Mouse (Mus musculus): ENCODE measurements around the gene Zzz3. TPM values are rescaled to one million over a fixed set of nuclear protein-coding genes. Genes with fewer than 3 reads are reported as not detected.

The Zzz3 gene
- polyA plus RNA-seq, 1 experiment from 2014 or later: 55.4 TPM

DNA sequence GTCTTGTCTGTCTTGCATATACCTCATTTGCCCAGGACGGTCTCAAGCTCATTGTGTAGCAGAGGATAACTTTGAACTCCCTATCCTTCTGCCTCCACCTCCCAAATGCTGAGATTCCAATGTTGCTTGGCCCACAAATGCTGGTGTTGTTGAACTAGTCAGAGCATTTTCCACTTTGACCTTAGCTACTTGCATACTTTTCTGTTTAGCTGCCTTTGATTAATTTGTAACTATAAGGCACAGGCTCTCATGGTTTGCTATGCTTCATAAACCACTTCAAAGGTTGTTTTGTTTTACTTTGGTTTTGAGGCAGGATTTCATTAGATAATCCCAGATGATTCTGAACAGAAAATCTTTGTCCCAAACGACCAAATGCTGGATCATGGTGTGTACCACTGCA is 8.6 kb downstream of the Zzz3 start:
- Histone ChIP-seq H3K27me3 (no peaks in the 10 kb centered on the region), H3K4me1 (0 out of 2 replicates have a peak, but pooled peaks cover 3% of the 10 kb centered on the region), H3K27ac (replicated peaks) (no peak overlapping the region), H3K36me3 (no peaks in the 10 kb centered on the region), H3K9me3 (no peaks in the 10 kb centered on the region), H3K4me3 (no peak overlapping the region), H3K4me2 (replicated peaks) (no peak overlapping the region), H3K9ac (replicated peaks) (no peak overlapping the region)
- no peak for ATAC-seq (ENCODE audit: low FRiP score, low read depth)
- WGBS: 84% methylated on average over 2 of the region's 2 CpGs

- H3K36me3 ChIP-seq: no peaks in the 10 kb centered on the region
- H3K9ac ChIP-seq (replicated peaks): no peak overlapping the region
- WGBS: 97% methylated on average over 7 of the region's 7 CpGs
- no peak for ATAC-seq (ENCODE audit: low FRiP score, low read depth)
- 0 out of 2 replicates have a peak, but pooled peaks cover 3% of the 10 kb centered on the region for H3K4me1 ChIP-seq
- no peak overlapping the region for H3K4me2 ChIP-seq (replicated peaks)
- H3K27ac ChIP-seq (replicated peaks): no peak overlapping the region
- H3K4me3 ChIP-seq: no peak overlapping the region
- H3K9me3 ChIP-seq: no peaks in the 10 kb centered on the region
- H3K27me3 ChIP-seq: no peaks in the 10 kb centered on the region
These were observed 10.1 kb downstream of the Zzz3 start for GRCm38 (mm10) chr3:152405420-152405819.

GRCm38 (mm10) chr3:152405978-152406640 is 10.8 kb downstream of the Zzz3 start:
- H3K4me1 ChIP-seq: 0 out of 2 replicates have a peak, but pooled peaks cover 6% of the 10 kb centered on the region
- ATAC-seq (ENCODE audit: low FRiP score, low read depth): no peak
- H3K9me3 ChIP-seq: no peaks in the 10 kb centered on the region
- H3K27ac ChIP-seq (replicated peaks): no peak overlapping the region
- H3K4me3 ChIP-seq: no peak overlapping the region
- H3K27me3 ChIP-seq: no peaks in the 10 kb centered on the region
- H3K4me2 ChIP-seq (replicated peaks): no peak overlapping the region
- 92% methylated on average over 4 of the region's 4 CpGs for WGBS
- no peaks in the 10 kb centered on the region for H3K36me3 ChIP-seq
- H3K9ac ChIP-seq (replicated peaks): no peak overlapping the region

GRCm38 (mm10) chr3:152410980-152411551 is 15.8 kb downstream of the Zzz3 start:
- Histone ChIP-seq H3K36me3 (no peaks in the 10 kb centered on the region), H3K4me2 (replicated peaks) (no peak overlapping the region), H3K9me3 (no peaks in the 10 kb centered on the region), H3K27me3 (no peaks in the 10 kb centered on the region), H3K27ac (replicated peaks) (no peak overlapping the region), H3K4me3 (no peak overlapping the region), H3K9ac (replicated peaks) (no peak overlapping the region), H3K4me1 (0 out of 2 replicates have a peak, but pooled peaks cover 3% of the 10 kb centered on the region)
- no peak for ATAC-seq (ENCODE audit: low FRiP score, low read depth)
- WGBS: 88% methylated on average over 7 of the region's 7 CpGs

DNA sequence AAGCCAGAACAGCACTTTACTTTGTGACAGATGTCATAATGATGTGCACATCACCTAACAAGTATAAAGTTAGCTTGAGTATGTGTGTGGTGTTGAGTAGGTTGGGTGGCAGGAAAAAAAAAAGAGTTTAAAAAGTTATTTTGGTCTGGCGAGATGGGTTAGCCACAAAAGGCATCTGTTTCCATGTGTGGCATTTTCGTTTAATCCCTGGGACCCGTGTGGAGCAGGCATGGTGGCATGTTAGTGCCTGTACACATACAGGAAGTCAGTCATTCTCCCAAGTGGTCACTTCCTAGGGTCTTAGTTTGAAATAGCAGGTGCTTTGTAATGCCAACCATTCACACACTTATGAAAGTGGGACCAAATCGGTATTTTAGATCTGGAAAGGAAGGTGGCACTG is 17.1 kb downstream of the Zzz3 start:
- H3K9me3 ChIP-seq: no peaks in the 10 kb centered on the region
- no peak overlapping the region for H3K4me3 ChIP-seq
- 88% methylated on average over 4 of the region's 4 CpGs for WGBS
- no peaks in the 10 kb centered on the region for H3K36me3 ChIP-seq
- H3K27me3 ChIP-seq: no peaks in the 10 kb centered on the region
- ATAC-seq (ENCODE audit: low FRiP score, low read depth): no peak
- H3K27ac ChIP-seq (replicated peaks): no peak overlapping the region
- H3K4me2 ChIP-seq (replicated peaks): no peak overlapping the region
- no peak overlapping the region for H3K9ac ChIP-seq (replicated peaks)
- H3K4me1 ChIP-seq: 0 out of 2 replicates have a peak, but pooled peaks cover 3% of the 10 kb centered on the region

DNA sequence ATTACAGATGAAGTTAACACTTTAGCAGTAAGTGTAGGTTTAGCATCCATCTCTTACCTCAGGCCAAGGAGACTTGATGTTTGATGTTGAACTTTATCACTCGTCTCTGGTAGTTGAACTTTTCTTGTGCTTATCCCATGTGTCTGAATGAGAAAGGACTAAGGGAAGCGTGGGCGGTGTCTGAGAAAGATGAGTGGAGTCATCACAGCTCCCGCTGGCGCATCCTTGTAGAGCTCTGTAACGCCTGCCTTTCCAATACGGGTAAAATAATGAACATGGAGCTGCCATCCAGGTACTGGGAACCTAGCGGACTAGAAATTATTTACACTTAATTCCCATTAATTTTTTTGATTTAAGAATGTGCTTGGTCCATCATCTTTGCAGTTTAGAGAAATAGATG is 33.7 kb downstream of the Zzz3 start:
- Histone ChIP-seq H3K27me3 (no peaks in the 10 kb centered on the region), H3K9ac (replicated peaks) (no peak overlapping the region), H3K4me3 (no peak overlapping the region), H3K4me2 (replicated peaks) (no peak overlapping the region), H3K36me3 (peaks cover 19% of the 10 kb centered on the region), H3K9me3 (no peaks in the 10 kb centered on the region), H3K27ac (replicated peaks) (no peak overlapping the region), H3K4me1 (no peaks in the 10 kb centered on the region)
- no peak for ATAC-seq (ENCODE audit: low FRiP score, low read depth)
- 96% methylated on average over 8 of the region's 8 CpGs for WGBS

DNA sequence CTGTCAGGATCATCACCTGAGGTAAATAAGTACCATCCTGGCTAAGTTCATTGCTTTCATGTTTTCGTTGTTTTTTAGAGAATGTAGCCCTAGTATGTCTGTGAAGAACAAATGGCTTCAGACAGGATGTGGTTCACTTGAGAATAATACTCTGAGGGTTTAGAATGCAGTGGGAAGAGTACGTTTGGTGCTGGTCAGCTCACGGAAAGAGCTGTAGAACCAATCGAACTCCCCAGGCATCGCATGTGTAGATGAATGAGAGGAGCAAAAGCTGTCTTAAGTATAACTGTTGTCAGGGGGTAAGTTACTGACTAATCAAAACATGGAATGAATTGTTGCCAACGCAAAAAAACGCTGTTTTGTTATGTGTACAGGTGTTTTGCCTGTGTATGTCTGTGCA is 37.4 kb downstream of the Zzz3 start:
- Histone ChIP-seq H3K27ac (replicated peaks) (no peak overlapping the region), H3K9ac (replicated peaks) (no peak overlapping the region), H3K4me1 (no peaks in the 10 kb centered on the region), H3K4me3 (no peak overlapping the region), H3K36me3 (peaks cover 18% of the 10 kb centered on the region), H3K4me2 (replicated peaks) (no peak overlapping the region), H3K27me3 (no peaks in the 10 kb centered on the region), H3K9me3 (no peaks in the 10 kb centered on the region)
- WGBS: 97% methylated on average over 7 of the region's 7 CpGs
- ATAC-seq (ENCODE audit: low FRiP score, low read depth): no peak

GRCm38 (mm10) chr3:152435590-152435989 is 40.3 kb downstream of the Zzz3 start:
- H3K27ac ChIP-seq (replicated peaks): no peak overlapping the region
- H3K4me3 ChIP-seq: no peak overlapping the region
- no peak overlapping the region for H3K9ac ChIP-seq (replicated peaks)
- no peaks in the 10 kb centered on the region for H3K4me1 ChIP-seq
- 0 out of 2 replicates have a peak, but pooled peaks cover 11% of the 10 kb centered on the region for H3K36me3 ChIP-seq
- no peaks in the 10 kb centered on the region for H3K27me3 ChIP-seq
- no peaks in the 10 kb centered on the region for H3K9me3 ChIP-seq
- no peak for ATAC-seq (ENCODE audit: low FRiP score, low read depth)
- no peak overlapping the region for H3K4me2 ChIP-seq (replicated peaks)

GRCm38 (mm10) chr3:152438068-152438467 is 42.8 kb downstream of the Zzz3 start:
- H3K36me3 ChIP-seq: 0 out of 2 replicates have a peak, but pooled peaks cover 11% of the 10 kb centered on the region
- no peak overlapping the region for H3K27ac ChIP-seq (replicated peaks)
- no peaks in the 10 kb centered on the region for H3K4me1 ChIP-seq
- H3K4me3 ChIP-seq: no peak overlapping the region
- no peaks in the 10 kb centered on the region for H3K9me3 ChIP-seq
- no peak overlapping the region for H3K9ac ChIP-seq (replicated peaks)
- H3K4me2 ChIP-seq (replicated peaks): no peak overlapping the region
- no peak for ATAC-seq (ENCODE audit: low FRiP score, low read depth)
- H3K27me3 ChIP-seq: no peaks in the 10 kb centered on the region
- WGBS: 96% methylated on average over 7 of the region's 7 CpGs

DNA sequence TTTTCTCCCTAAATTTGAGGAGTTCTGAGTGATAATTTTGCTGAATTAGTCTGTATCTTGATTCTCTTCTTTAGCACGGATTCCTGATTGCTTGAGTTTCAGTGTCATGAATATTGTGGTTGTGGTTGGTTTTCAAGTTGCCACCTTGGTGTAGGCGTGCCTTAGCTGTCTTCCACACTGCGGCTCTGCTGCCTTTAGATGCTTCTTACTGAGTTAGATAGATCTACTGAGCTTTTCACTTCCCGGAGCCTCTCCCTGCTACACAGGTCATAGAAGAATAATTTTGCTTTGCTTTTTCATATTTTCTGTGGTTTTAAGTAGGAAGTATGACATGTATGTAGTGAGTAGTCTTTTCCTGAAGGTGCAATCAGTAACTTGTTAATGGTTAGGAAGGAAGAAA is 47.5 kb downstream of the Zzz3 start:
- H3K27me3 ChIP-seq: no peaks in the 10 kb centered on the region
- WGBS: 95% methylated on average over 4 of the region's 4 CpGs
- H3K4me2 ChIP-seq (replicated peaks): no peak overlapping the region

GRCm38 (mm10) chr3:152444114-152444513 is 48.8 kb downstream of the Zzz3 start:
- no peak for ATAC-seq (ENCODE audit: low FRiP score, low read depth)
- H3K36me3 ChIP-seq: 0 out of 2 replicates have a peak, but pooled peaks cover 3% of the 10 kb centered on the region
- H3K4me2 ChIP-seq (replicated peaks): no peak overlapping the region
- no peak overlapping the region for H3K4me3 ChIP-seq
- no peak overlapping the region for H3K27ac ChIP-seq (replicated peaks)
- 95% methylated on average over 3 of the region's 3 CpGs for WGBS
- H3K9me3 ChIP-seq: no peaks in the 10 kb centered on the region
- no peaks in the 10 kb centered on the region for H3K4me1 ChIP-seq
- no peaks in the 10 kb centered on the region for H3K27me3 ChIP-seq
- no peak overlapping the region for H3K9ac ChIP-seq (replicated peaks)

More for the DNA sequence above, 47.5 kb downstream of the Zzz3 start:
- Histone ChIP-seq H3K4me1 (no peaks in the 10 kb centered on the region), H3K4me3 (no peak overlapping the region), H3K9ac (replicated peaks) (no peak overlapping the region), H3K36me3 (0 out of 2 replicates have a peak, but pooled peaks cover 5% of the 10 kb centered on the region), H3K27ac (replicated peaks) (no peak overlapping the region), H3K9me3 (no peaks in the 10 kb centered on the region)
- no peak for ATAC-seq (ENCODE audit: low FRiP score, low read depth)

- H3K4me1 ChIP-seq: no peaks in the 10 kb centered on the region
These were observed 51.7 kb downstream of the Zzz3 start for GRCm38 (mm10) chr3:152446966-152447365.

More at GRCm38 (mm10) chr3:152446966-152447365, 51.7 kb downstream of the Zzz3 start:
- WGBS: 91% methylated on average over 1 of the region's 1 CpGs
- no peak overlapping the region for H3K27ac ChIP-seq (replicated peaks)
- H3K9ac ChIP-seq (replicated peaks): no peak overlapping the region
- H3K4me3 ChIP-seq: no peak overlapping the region
- no peak overlapping the region for H3K4me2 ChIP-seq (replicated peaks)
- no peaks in the 10 kb centered on the region for H3K9me3 ChIP-seq
- peaks cover 23% of the 10 kb centered on the region for H3K36me3 ChIP-seq
- no peaks in the 10 kb centered on the region for H3K27me3 ChIP-seq
- no peak for ATAC-seq (ENCODE audit: low FRiP score, low read depth)
